Mouse (Mus musculus) thymus, adult 2 months (tissue): ENCODE data around the gene Hirip3.

Experiments
- CTCF ChIP-seq: fragments of 200-500 bp; IDR thresholded peaks from 2 replicates; pipeline ENCODE4 v1.5.1; 2012; ENCODE audit warnings: mild to moderate bottlenecking, control low read depth, low read length, moderate library complexity, borderline replicate concordance; ENCODE audit not compliant: control insufficient read depth, poor library complexity, insufficient read depth; ENCODE audit errors: extremely low read depth
- POLR2A ChIP-seq: fragments of 200-500 bp; IDR thresholded peaks from 2 replicates; pipeline ENCODE4 v1.6.1; 2012; ENCODE audit warnings: mild to moderate bottlenecking, low read length, control low read depth, moderate library complexity; ENCODE audit not compliant: control insufficient read depth, poor library complexity, insufficient read depth; ENCODE audit errors: extremely low read depth

DNA sequence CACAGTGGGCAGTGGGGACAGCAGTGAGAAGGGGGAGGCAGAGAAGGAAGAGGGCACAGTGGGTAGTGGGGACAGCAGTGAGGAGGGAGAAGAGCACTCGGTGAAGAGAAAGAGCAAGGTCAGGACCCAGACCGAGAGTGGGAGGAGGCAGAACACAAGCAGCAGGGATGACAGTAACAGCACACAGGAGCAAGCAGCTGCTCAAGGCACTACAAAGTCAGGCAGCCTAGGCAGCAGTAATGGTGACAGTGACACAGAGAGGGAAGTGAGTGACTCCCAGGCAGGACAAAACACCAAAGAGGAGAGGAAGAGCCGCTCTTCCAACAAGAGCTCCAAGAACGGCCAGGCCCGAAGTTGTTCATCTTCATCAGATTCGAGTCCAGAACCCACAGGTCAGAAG is 2.0 kb downstream of the Hirip3 start:
- TF ChIP-seq CTCF (no peak), POLR2A (no peak)
